In the genomic region with DNA sequence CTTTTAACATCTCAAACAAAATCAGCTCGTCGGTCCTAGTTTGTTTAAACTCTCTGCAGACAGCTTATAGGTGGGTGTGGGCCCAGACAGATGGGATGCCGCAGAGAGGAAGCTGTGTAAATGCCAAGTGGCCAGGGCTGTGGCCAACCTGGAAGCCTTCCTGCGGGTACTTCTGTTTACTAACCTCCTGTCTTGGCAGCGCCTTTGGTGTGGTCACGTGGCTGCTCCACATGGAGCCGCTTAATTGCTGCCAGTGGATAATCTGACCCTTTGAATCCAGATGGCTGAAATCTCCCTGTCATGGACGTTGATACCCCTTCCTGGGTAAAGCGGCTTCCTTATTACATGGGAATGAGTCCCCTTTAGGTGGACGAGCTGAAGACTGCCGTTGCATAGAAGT, we compare ENCODE assay signal across 10 mouse cellular contexts.
A peak's percentile ranks its signal among the peaks of the same experiment; 100 is the strongest.
DNase-seq lines count a peak whose midpoint lies in the region; ATAC-seq and TF ChIP-seq lines count a peak whose summit lies in the region.
"Had no signal": no experiment of that assay in that cellular context is flagged by ENCODE, and none has a peak within 500 bp of the region (broad histone marks: within the 10 kb centered on the region; RNA-seq: fewer than 3 reads in every experiment).

No protein-coding gene starts in this region.

- no peaks in the 10 kb centered on the region for H3K27me3 ChIP-seq in hindbrain, postnatal 0 days (ENCODE audit: insufficient read depth, low read length)
- H3K27me3 ChIP-seq: liver, embryonic 13.5 days had no signal

- no peak overlapping the region for H3K4me3 ChIP-seq in hindbrain, postnatal 0 days (ENCODE audit: low read length)
- H3K4me3 ChIP-seq: liver, embryonic 13.5 days; myocyte had no signal

- H3K4me2 ChIP-seq in hindbrain, postnatal 0 days (ENCODE audit: low read depth, low read length), result no peak overlapping the region
- H3K4me2 ChIP-seq: liver, embryonic 13.5 days had no signal

- no peak for DNase-seq in frontal cortex, postnatal 10 days (ENCODE audit: low spot score in 2 of 2)
- peak; percentile 66 for DNase-seq in right cerebral cortex, adult 18-20 months
- no peak for DNase-seq in right cerebral cortex, postnatal 25 days
- DNase-seq in hindbrain, postnatal 0 days (ENCODE audit: low spot score), result peak; percentile 82
- DNase-seq in adrenal gland, adult (ENCODE audit: inconsistent age in 2 of 2, low spot score in 1 of 2), result no peak
- DNase-seq: liver, embryonic 13.5 days had no signal

- TF ChIP-seq CTCF in hindbrain, postnatal 0 days (IDR thresholded peaks at IDR 0.05; ENCODE audit: low read depth), result no peak

- H3K36me3 ChIP-seq in hindbrain, postnatal 0 days (ENCODE audit: insufficient read depth, low read length), result no peaks in the 10 kb centered on the region
- H3K36me3 ChIP-seq: liver, embryonic 13.5 days had no signal

- ATAC-seq in frontal cortex, adult (ENCODE audit: low TSS enrichment), result peak; percentile 35
- peak; percentile 69; the same call in 1 of the 2 replicates for ATAC-seq in hindbrain, postnatal 0 days
- ATAC-seq in erythroid progenitor cell, adult 5-6 weeks (replicated peaks; ENCODE audit: low FRiP score, poor library complexity, severe bottlenecking), result no peak
- no peak for ATAC-seq in megakaryocyte, adult 5-6 weeks (ENCODE audit: poor library complexity, severe bottlenecking)

- peaks cover 14% of the 10 kb centered on the region for H3K4me1 ChIP-seq in hindbrain, postnatal 0 days (ENCODE audit: insufficient read depth, low read length)
- H3K4me1 ChIP-seq: liver, embryonic 13.5 days had no signal

- H3K27ac ChIP-seq in hindbrain, postnatal 0 days, result no peak overlapping the region
- H3K27ac ChIP-seq: liver, embryonic 13.5 days had no signal

- 38% methylated on average over 11 of the region's 11 CpGs for WGBS in hindbrain, postnatal 0 days

- no peaks in the 10 kb centered on the region for H3K9me3 ChIP-seq in hindbrain, postnatal 0 days (ENCODE audit: low read length)
- H3K9me3 ChIP-seq: liver, embryonic 13.5 days had no signal

- no peak overlapping the region for H3K9ac ChIP-seq in hindbrain, postnatal 0 days (replicated peaks; ENCODE audit: low read length)
- H3K9ac ChIP-seq: liver, embryonic 13.5 days had no signal

Comparison
In these comparisons a context has a peak if more than half of its experiments do, and no peak if none do; other contexts are left out.
1. DNase-seq: peak in right cerebral cortex, adult 18-20 months (single experiment) and hindbrain, postnatal 0 days (single experiment); none in frontal cortex, postnatal 10 days (0 of 2), right cerebral cortex, postnatal 25 days (single experiment) and adrenal gland, adult (0 of 2).
2. ATAC-seq: peak in frontal cortex, adult (single experiment) and hindbrain, postnatal 0 days (single experiment); none in erythroid progenitor cell, adult 5-6 weeks (single experiment) and megakaryocyte, adult 5-6 weeks (single experiment).